Comparison of ENCODE assay signal across 13 mouse cellular contexts in genomic region chr15:27657866-27658265, GRCm38 (mm10).
"Had no signal": no experiment of that assay in that cellular context is flagged by ENCODE, and none has a peak within 500 bp of the region (broad histone marks: within the 10 kb centered on the region; RNA-seq: fewer than 3 reads in every experiment).

No protein-coding gene starts in this region.

- DNase-seq: gastrocnemius, adult 2 months; gastrocnemius, postnatal 10 days; gastrocnemius, postnatal 25 days; heart, adult 2 months; heart, postnatal 10 days; heart, postnatal 4 days; kidney, adult 18-20 months; kidney, adult 8-10 months; kidney, postnatal 10 days; kidney, postnatal 25 days; kidney, postnatal 4 days; layer of hippocampus, adult 9-11 months; liver had no signal
